Comparison of ENCODE assay signal across 27 mouse cellular contexts in the genomic region with DNA sequence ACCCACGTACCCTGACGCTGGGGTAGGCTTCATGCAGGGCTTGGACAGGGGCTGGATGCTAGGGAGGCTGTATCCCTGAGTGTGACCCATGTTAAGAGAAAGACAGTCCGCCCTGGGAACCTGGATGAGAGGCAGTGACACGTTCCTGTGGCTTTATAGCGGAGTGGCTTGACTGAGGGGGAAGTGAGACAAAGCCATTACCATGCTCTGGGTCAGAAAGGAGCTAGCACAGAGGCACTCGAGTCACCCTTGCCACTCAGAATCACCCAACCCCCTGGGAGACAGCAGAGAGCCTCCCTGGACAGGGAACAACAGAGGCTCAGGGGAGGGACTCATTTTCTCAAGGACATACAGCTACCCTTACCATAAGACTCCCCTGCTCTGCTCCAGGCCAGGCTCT. TPM values are rescaled to one million over a fixed set of nuclear protein-coding genes. Genes with fewer than 3 reads are reported as not detected.
DNase-seq lines count a peak whose midpoint lies in the region; ATAC-seq and TF ChIP-seq lines count a peak whose summit lies in the region.
"Had no signal": no experiment of that assay in that cellular context is flagged by ENCODE, and none has a peak within 500 bp of the region (broad histone marks: within the 10 kb centered on the region; RNA-seq: fewer than 3 reads in every experiment).

No protein-coding gene starts in this region.

- peaks cover 9% of the 10 kb centered on the region; the same call in 1 of the 2 replicates for H3K27me3 ChIP-seq in heart, embryonic 10.5 days (ENCODE audit: insufficient read depth, poor library complexity, severe bottlenecking)
- H3K27me3 ChIP-seq in kidney, embryonic 14.5 days (ENCODE audit: control insufficient read depth, insufficient read depth, low read length): no peaks in the 10 kb centered on the region
- no peaks in the 10 kb centered on the region for H3K27me3 ChIP-seq in kidney, adult 2 months (replicated peaks; ENCODE audit: control insufficient read depth, insufficient read depth, low read length)
- H3K27me3 ChIP-seq: forebrain, embryonic 15.5 days; hindbrain, embryonic 15.5 days; neural tube, embryonic 12.5 days had no signal

- H3K4me1 ChIP-seq in heart, embryonic 10.5 days: peaks cover 56% of the 10 kb centered on the region
- H3K4me1 ChIP-seq in kidney, embryonic 14.5 days (ENCODE audit: control insufficient read depth, insufficient read depth, low read length): peaks cover 15% of the 10 kb centered on the region; the same call in 1 of the 2 replicates
- H3K4me1 ChIP-seq in kidney, adult 2 months (ENCODE audit: control insufficient read depth, insufficient read depth, low read length): no peaks in the 10 kb centered on the region
- H3K4me1 ChIP-seq: forebrain, embryonic 15.5 days; midbrain, embryonic 12.5 days had no signal

- DNase-seq in heart, embryonic 10.5 days (ENCODE audit: low spot score): no peak
- DNase-seq in heart, postnatal 25 days (ENCODE audit: low spot score): no peak
- no peak for DNase-seq in kidney, adult 2 months
- no peak for DNase-seq in embryo, embryonic 11 days
- DNase-seq: cerebellum, adult 9-10 months; gastrocnemius, postnatal 10 days; heart, adult 18-20 months; heart, postnatal 14 days; layer of hippocampus, postnatal 36 days; liver, postnatal 0 days; retina, postnatal 1 day; right cerebral cortex, postnatal 25 days; spleen, adult 18-20 months; thymus, postnatal 14 days had no signal

- H3K4me2 ChIP-seq in kidney, embryonic 14.5 days (replicated peaks; ENCODE audit: low read depth, low read length): no peak overlapping the region
- H3K4me2 ChIP-seq: embryonic facial prominence, embryonic 12.5 days; forebrain, embryonic 15.5 days; hindbrain, embryonic 15.5 days; limb, embryonic 12.5 days; liver, embryonic 11.5 days; midbrain, embryonic 12.5 days; neural tube, embryonic 12.5 days had no signal

- intact Hi-C loops in heart, postnatal 25 days (cut with DNase I): loop anchor here (10.0 kb wide), 1 partner anchor 214 kb away; no protein-coding TSS in a partner anchor

- H3K4me3 ChIP-seq in heart, embryonic 10.5 days: no peak overlapping the region
- H3K4me3 ChIP-seq in kidney, embryonic 14.5 days (ENCODE audit: low read length): no peak overlapping the region
- H3K4me3 ChIP-seq in kidney, adult 2 months (ENCODE audit: insufficient read depth, low read depth, low read length): no peak overlapping the region
- H3K4me3 ChIP-seq: embryonic facial prominence, embryonic 12.5 days; forebrain, embryonic 15.5 days; hindbrain, embryonic 15.5 days; limb, embryonic 12.5 days; midbrain, embryonic 12.5 days; neural tube, embryonic 12.5 days had no signal

- H3K36me3 ChIP-seq in heart, embryonic 10.5 days: no peaks in the 10 kb centered on the region
- no peaks in the 10 kb centered on the region for H3K36me3 ChIP-seq in kidney, embryonic 14.5 days (ENCODE audit: control insufficient read depth, insufficient read depth, low read length)
- H3K36me3 ChIP-seq in kidney, adult 2 months (ENCODE audit: control insufficient read depth, insufficient read depth, low read length): no peaks in the 10 kb centered on the region
- H3K36me3 ChIP-seq: embryonic facial prominence, embryonic 12.5 days; forebrain, embryonic 15.5 days; hindbrain, embryonic 15.5 days; limb, embryonic 12.5 days; midbrain, embryonic 12.5 days; neural tube, embryonic 12.5 days had no signal

- H3K27ac ChIP-seq in heart, embryonic 10.5 days: peak overlapping the region; percentile 72
- H3K27ac ChIP-seq in kidney, embryonic 14.5 days (ENCODE audit: low read depth, low read length): no peak overlapping the region
- H3K27ac ChIP-seq in kidney, adult 2 months (ENCODE audit: insufficient read depth, low read depth, low read length): no peak overlapping the region
- H3K27ac ChIP-seq: embryonic facial prominence, embryonic 12.5 days; forebrain, embryonic 15.5 days; hindbrain, embryonic 15.5 days; limb, embryonic 12.5 days; macrophage; midbrain, embryonic 12.5 days; neural tube, embryonic 12.5 days had no signal

- ATAC-seq in kidney, embryonic 14.5 days (ENCODE audit: low FRiP score, low TSS enrichment): no peak
- 0 out of 2 replicates have a peak, but pooled peaks have one; percentile 30 for ATAC-seq in common myeloid progenitor, adult 5-6 weeks (replicated peaks; ENCODE audit: low read depth, poor library complexity, severe bottlenecking)
- ATAC-seq in megakaryocyte progenitor cell, adult 5-6 weeks (replicated peaks; ENCODE audit: poor library complexity): peak; percentile 48
- ATAC-seq: forebrain, embryonic 15.5 days; lung, postnatal 0 days had no signal

- TF ChIP-seq POLR2A in kidney, adult 2 months (IDR thresholded peaks at IDR 0.05; ENCODE audit: low read depth, low read length): no peak

- H3K9me3 ChIP-seq in heart, embryonic 10.5 days: no peaks in the 10 kb centered on the region
- no peaks in the 10 kb centered on the region for H3K9me3 ChIP-seq in kidney, embryonic 14.5 days (ENCODE audit: control insufficient read depth, low read length)
- H3K9me3 ChIP-seq: embryonic facial prominence, embryonic 12.5 days; forebrain, embryonic 15.5 days; hindbrain, embryonic 15.5 days; limb, embryonic 12.5 days; midbrain, embryonic 12.5 days; neural tube, embryonic 12.5 days had no signal

- H3K9ac ChIP-seq in kidney, embryonic 14.5 days (ENCODE audit: low read depth, low read length): peak overlapping the region; percentile 7; the same call in 1 of the 2 replicates
- H3K9ac ChIP-seq: embryonic facial prominence, embryonic 12.5 days; forebrain, embryonic 15.5 days; hindbrain, embryonic 15.5 days; limb, embryonic 12.5 days; liver, postnatal 0 days; midbrain, embryonic 12.5 days; neural tube, embryonic 12.5 days had no signal

- TF ChIP-seq CTCF in kidney, adult 2 months (conservative IDR thresholded peaks at IDR 0.05; ENCODE audit: insufficient read depth, insufficient read length, low read depth, low read length): no peak

- 55% methylated on average over 6 of the region's 6 CpGs for WGBS in heart, embryonic 10.5 days
- 45% methylated on average over 6 of the region's 6 CpGs for WGBS in kidney, embryonic 14.5 days
- WGBS in kidney, adult 2 months: 68% methylated on average over 6 of the region's 6 CpGs

RNA-seq across cellular contexts. Expression of gene Sec1, which starts 5.1 kb away (rescaled TPM):
- 0.51 and 0.75 TPM in 2 replicates for polyA plus RNA-seq in heart, embryonic 10.5 days (2016; fragmentation: Nextera tagmentation; extraction: Ambion mirVana)
- total RNA-seq in heart, postnatal 25 days (2021): under 1 TPM in 1 of 2 experiments, not detected in 1; 0.16 TPM
- 0.17 and 0.28 TPM in 2 replicates for polyA plus RNA-seq in kidney, embryonic 14.5 days (2014; fragmentation: Nextera tagmentation; extraction: Ambion mirVana)
- polyA plus RNA-seq in kidney, adult 2 months (2012; rRNA removed): 0.22 and 0.23 TPM in 2 replicates
- total RNA-seq in common myeloid progenitor, adult 5-6 weeks (2017): not detected in 2 replicates
- not detected in 2 replicates for total RNA-seq in megakaryocyte progenitor cell, adult 5-6 weeks (2015)
- total RNA-seq in megakaryocyte progenitor cell, adult 5-6 weeks (2017): not detected in 2 replicates
- polyA plus RNA-seq: macrophage had no signal

RNA-seq across cellular contexts. Expression of gene Ntn5, which starts 5.3 kb away (rescaled TPM):
- polyA plus RNA-seq in heart, embryonic 10.5 days (2016; fragmentation: Nextera tagmentation; extraction: Ambion mirVana): 0.13 and 0.14 TPM in 2 replicates
- under 1 TPM; 0.14 to 0.29 TPM for total RNA-seq in heart, postnatal 25 days (2021)
- polyA plus RNA-seq in kidney, embryonic 14.5 days (2014; fragmentation: Nextera tagmentation; extraction: Ambion mirVana): 0.20 and 0.27 TPM in 2 replicates
- 0.09 TPM in 1 of 2 replicates, not detected in the other for polyA plus RNA-seq in kidney, adult 2 months (2012; rRNA removed)
- total RNA-seq in common myeloid progenitor, adult 5-6 weeks (2017): not detected in 2 replicates
- not detected in 2 replicates for total RNA-seq in megakaryocyte progenitor cell, adult 5-6 weeks (2015)
- total RNA-seq in megakaryocyte progenitor cell, adult 5-6 weeks (2017): not detected in 2 replicates
- total RNA-seq: heart, adult 18-20 months had no signal
- polyA plus RNA-seq: liver, postnatal 0 days; macrophage had no signal

RNA-seq across cellular contexts. Expression of gene Car11, which starts 10.5 kb away (rescaled TPM):
- 3.1 and 5.1 TPM in 2 replicates for polyA plus RNA-seq in heart, embryonic 10.5 days (2016; fragmentation: Nextera tagmentation; extraction: Ambion mirVana)
- 1 to 10 TPM; 2.5 to 3.8 TPM for total RNA-seq in heart, postnatal 25 days (2021)
- polyA plus RNA-seq in kidney, embryonic 14.5 days (2014; fragmentation: Nextera tagmentation; extraction: Ambion mirVana): 6.9 and 11.9 TPM in 2 replicates
- polyA plus RNA-seq in kidney, adult 2 months (2012; rRNA removed): 8.1 and 8.3 TPM in 2 replicates
- total RNA-seq in common myeloid progenitor, adult 5-6 weeks (2017): not detected in 2 replicates
- total RNA-seq in megakaryocyte progenitor cell, adult 5-6 weeks (2015): not detected in 2 replicates
- total RNA-seq in megakaryocyte progenitor cell, adult 5-6 weeks (2017): not detected in 2 replicates

RNA-seq across cellular contexts. Expression of gene Dbp, which starts 15.8 kb away (rescaled TPM):
- 2.7 and 3.2 TPM in 2 replicates for polyA plus RNA-seq in heart, embryonic 10.5 days (2016; fragmentation: Nextera tagmentation; extraction: Ambion mirVana)
- 100 to 1,000 TPM in 1 of 2 experiments, 10 to 100 TPM in 1; 13.6 to 153 TPM for total RNA-seq in heart, postnatal 25 days (2021)
- 6.6 and 7.7 TPM in 2 replicates for polyA plus RNA-seq in kidney, embryonic 14.5 days (2014; fragmentation: Nextera tagmentation; extraction: Ambion mirVana)
- polyA plus RNA-seq in kidney, adult 2 months (2012; rRNA removed): 106 and 116 TPM in 2 replicates
- 7.7 and 12.1 TPM in 2 replicates for total RNA-seq in common myeloid progenitor, adult 5-6 weeks (2017)
- total RNA-seq in megakaryocyte progenitor cell, adult 5-6 weeks (2015): 3.6 and 5.6 TPM in 2 replicates
- 6.2 and 7.2 TPM in 2 replicates for total RNA-seq in megakaryocyte progenitor cell, adult 5-6 weeks (2017)

RNA-seq across cellular contexts. Expression of gene Fut2, which starts 22.9 kb away (rescaled TPM):
- 1.1 and 1.3 TPM in 2 replicates for polyA plus RNA-seq in heart, embryonic 10.5 days (2016; fragmentation: Nextera tagmentation; extraction: Ambion mirVana)
- total RNA-seq in heart, postnatal 25 days (2021): under 1 TPM; 0.47 to 0.78 TPM
- polyA plus RNA-seq in kidney, embryonic 14.5 days (2014; fragmentation: Nextera tagmentation; extraction: Ambion mirVana): 0.26 and 0.31 TPM in 2 replicates
- not detected in 2 replicates for polyA plus RNA-seq in kidney, adult 2 months (2012; rRNA removed)
- not detected in 2 replicates for total RNA-seq in common myeloid progenitor, adult 5-6 weeks (2017)
- total RNA-seq in megakaryocyte progenitor cell, adult 5-6 weeks (2015): not detected in 2 replicates
- total RNA-seq in megakaryocyte progenitor cell, adult 5-6 weeks (2017): not detected in 2 replicates
- total RNA-seq: adrenal gland, postnatal 10 days had no signal
- polyA plus RNA-seq: liver, postnatal 0 days; macrophage had no signal
